Mouse (Mus musculus) c-Kit-positive CD71-negative TER-119-negative erythroid progenitor cells, embryonic 14.5 days (primary cell): ENCODE data around the gene Cypt2.
"Not testable (repeated sequence)": the region's sequence is repeated elsewhere in the genome, so short reads cannot be mapped to it uniquely, and the experiment has no call there.

Experiments
- DNase-seq: peaks from one replicate; pipeline ENCODE4 v3.0.0-alpha.2; 2013; ENCODE audit warnings: low read depth

Cypt2 gene

DNA sequence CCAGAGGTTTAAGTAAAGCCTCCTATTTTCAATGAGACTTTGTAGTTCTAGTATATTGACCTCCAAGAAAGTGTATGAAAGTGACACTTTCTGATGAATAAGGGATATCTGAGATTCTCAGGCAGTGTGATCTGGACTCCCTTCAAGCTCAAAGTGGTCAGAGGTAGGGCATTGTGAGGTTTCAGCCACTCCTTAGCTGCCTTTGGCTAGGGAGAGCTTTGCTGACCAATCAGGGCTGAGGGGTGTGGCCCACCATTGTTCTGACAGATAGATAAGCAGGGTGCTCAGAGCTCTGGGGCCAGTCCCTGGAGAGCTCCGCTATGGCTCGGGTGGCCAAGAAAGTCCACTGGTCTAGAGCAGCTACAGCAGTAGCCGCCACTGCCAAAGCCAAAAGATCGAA lies at the start of gene Cypt2:
TSS of gene Cypt2 (plus strand) at position 301 of the 400 bp plus-strand sequence.
- DNase-seq = not testable (repeated sequence)

DNA sequence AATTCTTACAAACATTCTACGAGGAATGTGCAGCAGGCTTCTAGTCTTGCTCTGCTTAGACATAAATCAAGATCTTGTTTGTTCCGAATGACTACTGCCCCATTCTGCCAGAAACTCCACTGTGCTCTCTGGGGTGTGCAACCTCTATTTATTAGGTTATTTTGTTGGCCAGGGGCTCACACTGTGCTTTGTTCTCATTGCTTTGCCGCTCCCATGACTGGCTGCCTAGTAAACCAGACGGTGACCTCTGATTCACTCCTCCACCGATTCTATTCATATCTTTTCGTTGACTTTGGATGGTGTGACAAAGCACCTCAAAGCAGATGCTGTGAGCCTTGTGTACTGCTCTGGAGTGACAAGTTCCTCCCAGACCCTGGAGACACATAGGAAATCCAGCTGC lies 46.7 kb downstream of the Cypt2 start:
- no peak for DNase-seq
